Mouse (Mus musculus) gastrocnemius, postnatal 4 days (tissue): ENCODE data around the gene Setd7. TPM values are rescaled to one million over a fixed set of nuclear protein-coding genes. Genes with fewer than 3 reads are reported as not detected.

ENCODE experiments used
- DNase-seq, 2 experiments: peaks; one replicate each; pipeline ENCODE4 v3.0.0; 2021 to 2022; ENCODE audit warnings: low spot score in 2 of 2, mixed read lengths in 2 of 2
- total RNA-seq, 2 experiments: library from RNA; stranded (reverse); gene quantifications; 2 replicates each; pipeline ENCODE4 v1.2.3; 2021

The Setd7 gene
- total RNA-seq, 2 experiments from 2014 or later: 74.5 to 82.5 TPM

- DNase-seq: no peak
These were observed 80.8 kb downstream of the Setd7 start for GRCm38 (mm10) chr3:51479893-51480292.

GRCm38 (mm10) chr3:51475706-51476105, 85.0 kb downstream of the Setd7 start:
- DNase-seq: no peak

DNA sequence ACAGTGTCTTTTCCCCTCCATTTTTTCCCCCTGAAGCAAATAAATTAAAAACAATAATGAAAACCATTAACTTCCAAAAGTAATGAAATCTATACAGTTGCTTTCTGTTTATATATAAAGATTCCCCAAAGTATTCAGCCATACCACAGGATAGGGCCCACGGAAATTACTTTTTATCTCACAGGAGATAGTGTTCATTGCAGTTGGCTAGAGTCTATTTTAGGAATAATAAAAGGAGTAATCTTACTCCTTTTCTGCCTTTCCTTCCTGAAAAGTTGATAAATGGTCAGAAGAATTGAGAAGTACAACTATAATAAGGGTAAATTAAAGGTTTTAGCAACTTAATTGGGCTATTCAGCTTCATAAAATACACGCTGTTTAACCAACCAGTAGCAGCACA, 92.1 kb downstream of the Setd7 start:
- no peak for DNase-seq

Other genes with a start within 250 kb of the Setd7 start
- 10 to 100 TPM; 63.4 to 77.1 TPM for gene Elf2, start 220.2 kb downstream of the Setd7 start, total RNA-seq
- gene Mgarp, start 164.1 kb downstream of the Setd7 start, total RNA-seq: 1 to 10 TPM in 1 of 2 experiments, under 1 TPM in 1; 0.44 to 1.0 TPM
- gene Ndufc1, start 151.9 kb downstream of the Setd7 start, total RNA-seq: 100 to 1,000 TPM; 570 to 574 TPM
- gene Naa15, start 145.7 kb downstream of the Setd7 start, total RNA-seq: 10 to 100 TPM; 48.3 to 52.7 TPM
- gene Rab33b, start 77.0 kb downstream of the Setd7 start, total RNA-seq: 10 to 100 TPM; 16.5 to 21.0 TPM
- 1 to 10 TPM; 2.0 to 2.2 TPM for gene Mgst2, start 99.5 kb upstream of the Setd7 start, total RNA-seq